Mouse (Mus musculus): Measurements from ENCODE around the gene Pms1. TPM values are rescaled to one million over a fixed set of nuclear protein-coding genes. Genes with fewer than 3 reads are reported as not detected.

The Pms1 gene
- polyA plus RNA-seq, 1 experiment, result 0.18 TPM

- no peak overlapping the region for H3K4me3 ChIP-seq (replicated peaks)
- no peaks in the 10 kb centered on the region for H3K9me3 ChIP-seq (ENCODE audit: control insufficient read depth, low read length)
- H3K36me3 ChIP-seq (ENCODE audit: control insufficient read depth), result peaks cover 17% of the 10 kb centered on the region
- H3K4me1 ChIP-seq (ENCODE audit: control insufficient read depth), result no peaks in the 10 kb centered on the region
- no peaks in the 10 kb centered on the region for H3K27me3 ChIP-seq (ENCODE audit: control insufficient read depth)
- TF ChIP-seq GATA1 (IDR thresholded peaks at IDR 0.05; ENCODE audit: low read length) (no peak), TAL1 (IDR thresholded peaks at IDR 0.05; ENCODE audit: low read length) (no peak)
Measured at GRCm38 (mm10) chr1:53210136-53210535, 86.7 kb downstream of the Pms1 start.

GRCm38 (mm10) chr1:53203902-53204301 is 92.9 kb downstream of the Pms1 start:
- no peaks in the 10 kb centered on the region for H3K9me3 ChIP-seq (ENCODE audit: control insufficient read depth, low read length)
- H3K27me3 ChIP-seq (ENCODE audit: control insufficient read depth), result no peaks in the 10 kb centered on the region
- TF ChIP-seq TAL1 (IDR thresholded peaks at IDR 0.05; ENCODE audit: low read length), result no peak
- TF ChIP-seq GATA1 (IDR thresholded peaks at IDR 0.05; ENCODE audit: low read length), result no peak
- no peaks in the 10 kb centered on the region for H3K4me1 ChIP-seq (ENCODE audit: control insufficient read depth)
- H3K4me3 ChIP-seq (replicated peaks), result no peak overlapping the region
- H3K36me3 ChIP-seq (ENCODE audit: control insufficient read depth), result peaks cover 13% of the 10 kb centered on the region

- no peaks in the 10 kb centered on the region for H3K4me1 ChIP-seq (ENCODE audit: control insufficient read depth)
- no peaks in the 10 kb centered on the region for H3K27me3 ChIP-seq (ENCODE audit: control insufficient read depth)
- TF ChIP-seq GATA1 (IDR thresholded peaks at IDR 0.05; ENCODE audit: low read length) (no peak), TAL1 (IDR thresholded peaks at IDR 0.05; ENCODE audit: low read length) (no peak)
- H3K9me3 ChIP-seq (ENCODE audit: control insufficient read depth, low read length), result no peaks in the 10 kb centered on the region
- no peak overlapping the region for H3K4me3 ChIP-seq (replicated peaks)
- peaks cover 13% of the 10 kb centered on the region for H3K36me3 ChIP-seq (ENCODE audit: control insufficient read depth)
Measured at GRCm38 (mm10) chr1:53201630-53202199, 95.1 kb downstream of the Pms1 start.

GRCm38 (mm10) chr1:53194536-53194935 is 102.3 kb downstream of the Pms1 start:
- Histone ChIP-seq H3K9me3 (ENCODE audit: control insufficient read depth, low read length) (no peaks in the 10 kb centered on the region), H3K36me3 (ENCODE audit: control insufficient read depth) (peaks cover 13% of the 10 kb centered on the region), H3K4me1 (ENCODE audit: control insufficient read depth) (no peaks in the 10 kb centered on the region), H3K4me3 (replicated peaks) (no peak overlapping the region), H3K27me3 (ENCODE audit: control insufficient read depth) (no peaks in the 10 kb centered on the region)
- TF ChIP-seq GATA1 (IDR thresholded peaks at IDR 0.05; ENCODE audit: low read length) (no peak), TAL1 (IDR thresholded peaks at IDR 0.05; ENCODE audit: low read length) (no peak)

- no peak for TF ChIP-seq TAL1 (IDR thresholded peaks at IDR 0.05; ENCODE audit: low read length)
- TF ChIP-seq GATA1 (IDR thresholded peaks at IDR 0.05; ENCODE audit: low read length), result no peak
- Histone ChIP-seq H3K4me1 (ENCODE audit: control insufficient read depth) (no peaks in the 10 kb centered on the region), H3K9me3 (ENCODE audit: control insufficient read depth, low read length) (no peaks in the 10 kb centered on the region), H3K4me3 (replicated peaks) (no peak overlapping the region), H3K36me3 (ENCODE audit: control insufficient read depth) (peaks cover 11% of the 10 kb centered on the region), H3K27me3 (ENCODE audit: control insufficient read depth) (no peaks in the 10 kb centered on the region)
Measured at GRCm38 (mm10) chr1:53191234-53191633, 105.6 kb downstream of the Pms1 start.

- H3K27me3 ChIP-seq (ENCODE audit: control insufficient read depth), result no peaks in the 10 kb centered on the region
- no peak overlapping the region for H3K4me3 ChIP-seq (replicated peaks)
- peaks cover 7% of the 10 kb centered on the region for H3K36me3 ChIP-seq (ENCODE audit: control insufficient read depth)
- no peaks in the 10 kb centered on the region for H3K9me3 ChIP-seq (ENCODE audit: control insufficient read depth, low read length)
- TF ChIP-seq TAL1 (IDR thresholded peaks at IDR 0.05; ENCODE audit: low read length), result no peak
- TF ChIP-seq GATA1 (IDR thresholded peaks at IDR 0.05; ENCODE audit: low read length), result no peak
- no peaks in the 10 kb centered on the region for H3K4me1 ChIP-seq (ENCODE audit: control insufficient read depth)
Measured at GRCm38 (mm10) chr1:53189620-53190019, 107.2 kb downstream of the Pms1 start.

- no peak for TF ChIP-seq GATA1 (IDR thresholded peaks at IDR 0.05; ENCODE audit: low read length)
- TF ChIP-seq TAL1 (IDR thresholded peaks at IDR 0.05; ENCODE audit: low read length), result no peak
Measured at GRCm38 (mm10) chr1:53187536-53187935, 109.3 kb downstream of the Pms1 start, which contains the start of gene 1700019A02Rik. 1700019A02Rik (minus strand) TSS chr1:53187636.

GRCm38 (mm10) chr1:53186301-53186700 is 110.5 kb downstream of the Pms1 start:
- Histone ChIP-seq H3K27me3 (ENCODE audit: control insufficient read depth) (no peaks in the 10 kb centered on the region), H3K9me3 (ENCODE audit: control insufficient read depth, low read length) (no peaks in the 10 kb centered on the region), H3K36me3 (ENCODE audit: control insufficient read depth) (no peaks in the 10 kb centered on the region; the same call in 1 of the 2 replicates), H3K4me1 (ENCODE audit: control insufficient read depth) (no peaks in the 10 kb centered on the region), H3K4me3 (replicated peaks) (no peak overlapping the region)
- no peak for TF ChIP-seq GATA1 (IDR thresholded peaks at IDR 0.05; ENCODE audit: low read length)
- no peak for TF ChIP-seq TAL1 (IDR thresholded peaks at IDR 0.05; ENCODE audit: low read length)

More at GRCm38 (mm10) chr1:53187536-53187935, 109.3 kb downstream of the Pms1 start, which contains the start of gene 1700019A02Rik:
- no peaks in the 10 kb centered on the region for H3K27me3 ChIP-seq (ENCODE audit: control insufficient read depth)
- no peak within 1 kb of the TSS for H3K4me3 ChIP-seq (replicated peaks)
- no peaks in the 10 kb centered on the region; the same call in 1 of the 2 replicates for H3K36me3 ChIP-seq (ENCODE audit: control insufficient read depth)
- no peaks in the 10 kb centered on the region for H3K9me3 ChIP-seq (ENCODE audit: control insufficient read depth, low read length)
- no peaks in the 10 kb centered on the region for H3K4me1 ChIP-seq (ENCODE audit: control insufficient read depth)

- H3K27me3 ChIP-seq (ENCODE audit: control insufficient read depth), result no peaks in the 10 kb centered on the region
- H3K9me3 ChIP-seq (ENCODE audit: control insufficient read depth, low read length), result no peaks in the 10 kb centered on the region
- no peaks in the 10 kb centered on the region for H3K36me3 ChIP-seq (ENCODE audit: control insufficient read depth)
- TF ChIP-seq TAL1 (IDR thresholded peaks at IDR 0.05; ENCODE audit: low read length), result no peak
- no peak for TF ChIP-seq GATA1 (IDR thresholded peaks at IDR 0.05; ENCODE audit: low read length)
- H3K4me3 ChIP-seq (replicated peaks), result no peak overlapping the region
- no peaks in the 10 kb centered on the region for H3K4me1 ChIP-seq (ENCODE audit: control insufficient read depth)
Measured at GRCm38 (mm10) chr1:53157715-53158114, 139.1 kb downstream of the Pms1 start.

Other genes with a start within 250 kb of the Pms1 start
- gene Mstn, start 235.4 kb downstream of the Pms1 start, polyA plus RNA-seq (2012), result not detected in 2 replicates
- gene 1700019A02Rik, start 109.4 kb downstream of the Pms1 start, polyA plus RNA-seq (2012), result not detected in 2 replicates
- gene Ormdl1, start 77 bp upstream of the Pms1 start, polyA plus RNA-seq (2012), result 0.08 and 0.10 TPM in 2 replicates
- not detected in 2 replicates for gene Gm28778, start 93 bp upstream of the Pms1 start, polyA plus RNA-seq (2012)
- 0.16 and 0.30 TPM in 2 replicates for gene Osgepl1, start 16.6 kb upstream of the Pms1 start, polyA plus RNA-seq (2012)
- gene Asdurf, start 55.6 kb upstream of the Pms1 start, polyA plus RNA-seq (2012), result 1.4 TPM in 1 of 2 replicates, not detected in the other
- not detected in 2 replicates for gene Gm28551, start 55.6 kb upstream of the Pms1 start, polyA plus RNA-seq (2012)
- 1.4 and 1.8 TPM in 2 replicates for gene Asnsd1, start 55.7 kb upstream of the Pms1 start, polyA plus RNA-seq (2012)